Mouse (Mus musculus) retina, postnatal 7 days (tissue): ENCODE data around the gene Slc9c1.
"Not testable (repeated sequence)": the region's sequence is repeated elsewhere in the genome, so short reads cannot be mapped to it uniquely, and the experiment has no call there.

Experiments
- DNase-seq: peaks from one replicate; pipeline ENCODE4 v3.0.0-alpha.2; 2012; ENCODE audit warnings: low read depth, low spot score

Slc9c1 gene

DNA sequence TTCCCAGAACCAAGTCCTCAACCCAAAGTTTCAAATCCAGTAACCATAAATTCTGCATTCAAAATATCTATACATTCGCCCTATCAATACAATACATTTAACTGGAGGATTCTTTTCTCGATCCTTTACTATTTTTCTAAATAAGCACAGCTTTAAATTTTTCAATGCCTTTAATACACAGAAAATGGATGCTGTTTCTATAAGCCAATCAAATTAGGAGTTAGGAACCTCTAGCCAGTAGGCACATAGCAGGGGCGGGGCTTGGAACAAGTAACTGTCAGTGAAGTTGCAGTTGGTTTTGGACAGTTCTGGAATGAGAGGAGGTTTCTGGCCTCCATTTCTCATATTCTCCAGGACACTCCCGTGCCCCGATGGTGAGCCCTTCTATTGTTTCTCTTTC, at the start of gene Slc9c1:
Slc9c1 (plus strand) TSS at position 301 of the 400 bp plus-strand sequence.
- DNase-seq: no peak

DNA sequence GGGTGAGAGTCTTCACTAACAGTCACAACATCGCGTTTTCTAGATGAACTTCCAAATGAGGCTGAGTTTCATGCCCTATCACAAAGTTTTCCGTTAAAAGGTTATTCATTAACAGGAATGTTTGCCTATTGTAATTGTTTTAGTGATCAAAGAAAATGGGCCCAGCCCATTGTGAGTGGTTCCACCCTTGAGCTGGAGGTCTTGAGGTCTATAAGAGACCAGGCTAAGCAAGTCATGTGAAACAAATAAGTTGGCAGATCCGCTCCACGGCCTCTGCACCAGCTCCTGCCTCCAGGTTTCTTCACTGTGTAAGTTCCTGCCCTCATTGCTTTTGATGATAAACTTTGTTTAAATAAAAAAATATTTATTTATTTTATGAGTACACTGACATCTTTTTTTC, 42.2 kb upstream of the Slc9c1 start, which contains the start of gene Gm609:
Gm609 (minus strand) TSS at position 43 of the 400 bp plus-strand sequence.
- no peak for DNase-seq

DNA sequence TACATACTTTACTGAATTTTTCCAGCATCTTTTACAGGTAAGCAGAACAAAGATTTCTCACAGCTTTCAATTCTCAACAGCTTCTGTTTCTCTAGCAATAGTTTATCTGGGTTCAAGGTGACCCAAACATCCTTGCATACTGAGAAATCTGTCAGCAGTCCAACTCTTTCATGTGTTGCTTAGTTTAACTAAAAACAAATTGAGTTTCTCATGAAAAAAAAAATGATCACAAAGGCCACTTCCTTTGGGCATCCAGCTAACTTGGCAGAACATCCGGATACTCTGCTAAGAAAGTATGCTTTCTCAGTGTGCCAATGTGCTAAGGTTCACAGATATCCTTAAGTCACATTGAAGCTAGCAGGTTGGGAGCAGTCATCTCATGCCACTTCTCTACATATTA, 39.8 kb upstream of the Slc9c1 start:
- no peak for DNase-seq

DNA sequence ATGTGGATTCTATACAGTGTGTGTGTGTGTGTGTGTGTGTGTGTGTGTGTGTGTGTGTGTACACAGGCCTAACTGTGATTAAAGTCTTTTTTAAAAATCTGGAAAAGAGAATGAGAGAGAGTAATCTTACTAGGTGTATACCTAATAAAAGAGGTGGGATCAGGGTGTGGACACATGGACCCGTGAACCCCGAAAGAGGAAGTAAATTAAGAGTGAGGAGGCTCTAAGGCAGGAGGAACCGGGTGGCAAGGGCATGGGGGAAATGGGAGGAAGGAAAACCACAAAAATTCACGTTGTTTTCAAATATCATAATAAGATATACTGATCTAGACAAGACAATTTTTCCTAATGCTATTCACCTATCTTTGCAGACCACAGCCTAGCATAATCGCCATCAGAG, 9.6 kb upstream of the Slc9c1 start:
- DNase-seq: no peak

DNA sequence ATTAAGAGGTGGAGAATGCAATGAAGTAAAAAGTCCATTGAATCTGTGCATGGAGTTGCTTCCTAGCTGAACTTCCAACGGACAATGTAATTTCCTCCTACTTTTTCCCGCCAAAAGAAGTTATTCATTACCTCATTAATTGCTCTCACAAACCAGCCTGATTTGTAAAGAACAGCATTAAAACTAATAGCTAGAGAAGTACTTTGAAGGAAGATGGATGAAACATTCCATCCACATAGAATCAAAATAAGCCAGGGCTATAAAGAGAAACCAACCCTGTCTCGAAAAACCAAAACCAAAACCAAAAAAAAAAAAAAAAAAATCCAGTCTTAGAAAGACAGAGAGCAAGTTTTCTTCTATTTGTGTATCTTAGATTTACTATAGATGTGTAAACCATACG, 3.2 kb upstream of the Slc9c1 start, which contains the start of gene Gm17783:
Gm17783 (minus strand) TSS at position 101 of the 400 bp plus-strand sequence.
- no peak for DNase-seq

DNA sequence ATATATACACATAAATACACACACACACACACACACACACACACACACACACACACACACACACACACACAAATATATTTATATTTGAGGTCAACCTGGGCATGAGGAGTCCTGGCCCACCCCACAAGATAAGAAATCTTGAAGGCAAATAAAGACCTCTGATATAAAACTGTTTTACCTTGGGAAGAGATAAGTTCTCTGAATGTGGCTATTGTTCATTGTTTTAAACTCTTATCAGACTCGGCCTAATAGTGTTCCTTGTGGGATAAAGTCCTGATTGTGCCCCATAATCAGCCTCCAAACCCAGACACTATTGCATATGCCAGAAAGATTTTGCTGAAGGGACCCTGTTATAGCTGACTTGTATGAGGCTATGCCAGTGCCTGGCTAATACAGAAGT, 3.2 kb downstream of the Slc9c1 start:
- not testable (repeated sequence) for DNase-seq

DNA sequence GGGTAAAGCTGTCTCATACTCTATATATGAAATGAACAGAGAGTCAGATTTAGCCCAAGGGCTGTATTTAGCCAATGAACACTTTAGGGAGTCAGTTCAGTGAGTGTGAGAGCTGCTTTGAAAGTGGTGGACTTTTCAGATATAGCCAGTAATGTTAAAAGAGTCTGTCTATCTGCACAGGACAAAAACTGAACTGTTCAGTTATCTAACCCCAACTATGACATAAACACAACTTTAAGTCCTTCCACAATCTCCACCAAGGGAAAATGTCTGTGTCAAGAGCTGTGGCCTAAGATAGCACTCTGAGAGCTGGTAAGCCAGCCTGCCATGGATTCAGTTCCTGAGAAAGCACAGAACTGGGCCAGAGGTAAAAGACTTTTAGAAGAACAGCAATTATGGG, 7.0 kb downstream of the Slc9c1 start:
- DNase-seq: no peak

DNA sequence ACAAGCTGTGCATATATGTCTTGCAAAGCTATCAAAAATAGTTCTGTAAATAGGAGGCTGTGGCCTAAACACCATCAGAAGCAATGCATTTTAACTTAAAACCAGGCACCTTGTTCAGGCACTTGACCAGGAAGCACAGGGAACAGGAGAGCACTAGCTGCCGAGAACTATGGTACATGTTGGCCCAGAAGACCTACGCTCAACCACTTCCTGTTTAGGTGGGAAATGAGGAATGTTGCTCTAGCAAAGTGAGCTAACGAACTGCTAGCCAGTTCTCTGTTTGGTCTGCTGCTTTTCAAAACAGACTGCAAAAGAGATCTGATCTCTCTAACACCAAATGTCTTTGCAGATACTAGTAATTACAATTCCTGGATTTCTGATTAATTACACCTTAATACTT, 9.2 kb downstream of the Slc9c1 start:
- no peak for DNase-seq

DNA sequence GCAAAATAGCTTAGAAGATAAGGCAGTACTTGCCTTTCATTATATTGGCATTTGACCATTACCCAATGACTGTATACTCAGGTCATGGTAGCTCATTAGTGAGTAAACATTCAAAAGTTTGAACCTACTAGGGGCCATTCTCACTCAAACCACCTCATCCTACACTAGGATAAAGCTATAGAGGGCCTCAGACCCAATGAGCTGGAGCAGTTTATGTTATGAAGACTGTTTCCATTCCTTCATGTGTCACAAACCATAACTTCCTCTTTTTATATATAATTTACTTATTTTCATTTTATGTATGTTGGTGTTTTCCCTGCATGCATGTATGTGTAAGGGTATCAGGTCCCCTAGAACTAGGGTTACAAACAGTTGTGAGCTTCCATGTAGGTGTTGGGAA, 12.9 kb downstream of the Slc9c1 start:
- no peak for DNase-seq

DNA sequence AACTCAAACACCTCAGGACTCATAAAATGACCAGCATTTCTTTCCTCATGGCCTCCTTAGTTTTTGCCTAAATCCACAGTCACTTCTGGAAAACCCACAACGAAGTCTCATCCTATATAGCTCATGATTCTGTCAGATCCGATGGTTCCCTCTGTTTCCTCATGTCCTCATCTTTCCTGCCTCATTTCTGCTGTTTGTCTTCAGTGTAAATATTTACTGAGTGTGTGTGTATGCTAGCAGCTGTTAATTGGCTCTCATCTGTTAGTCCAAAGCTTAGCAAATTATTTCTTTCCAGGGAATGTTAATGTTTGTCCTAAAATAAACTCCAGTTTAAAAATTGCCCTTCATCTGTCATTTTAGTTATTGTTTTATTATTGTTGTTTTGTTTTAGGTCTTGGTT, 16.5 kb downstream of the Slc9c1 start:
- DNase-seq: no peak

DNA sequence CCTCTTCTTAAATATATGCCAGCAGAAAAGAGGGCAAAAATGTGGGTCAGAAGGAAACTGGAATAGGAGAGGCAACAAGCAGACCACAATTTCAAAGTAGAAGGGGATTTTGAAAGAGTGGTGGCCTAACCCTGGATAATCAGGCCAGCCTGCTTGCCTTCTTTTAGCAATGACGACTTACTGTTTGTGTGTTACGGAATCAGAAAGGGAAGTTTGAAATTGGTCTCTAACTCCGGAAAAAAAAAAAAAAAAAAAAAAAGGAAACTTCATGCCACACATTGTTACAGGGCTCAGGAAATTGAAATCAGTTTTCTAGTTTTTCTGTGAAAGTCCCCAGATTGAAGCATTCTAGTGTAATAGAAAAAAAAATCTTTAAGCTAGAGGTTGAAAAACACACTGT, 26.6 kb downstream of the Slc9c1 start:
- no peak for DNase-seq

DNA sequence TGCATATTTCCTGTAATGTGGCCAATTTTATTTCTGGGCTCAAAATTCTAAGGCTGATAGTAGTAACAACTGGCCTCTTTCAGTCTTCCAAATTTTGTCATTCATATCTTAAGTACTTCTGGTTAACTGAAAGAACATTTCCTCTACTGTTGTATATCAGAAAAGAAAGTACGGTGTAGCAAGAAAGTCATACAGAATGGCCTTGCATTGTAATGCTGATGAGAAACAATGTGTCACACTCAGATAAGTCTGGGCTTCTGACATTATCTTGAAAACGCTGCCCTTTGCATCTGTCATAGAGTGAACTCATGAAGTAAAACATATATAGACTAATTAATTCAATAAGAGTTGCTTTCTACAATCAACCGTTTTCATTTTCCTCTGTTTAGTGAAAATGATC, 37.2 kb downstream of the Slc9c1 start:
- no peak for DNase-seq

DNA sequence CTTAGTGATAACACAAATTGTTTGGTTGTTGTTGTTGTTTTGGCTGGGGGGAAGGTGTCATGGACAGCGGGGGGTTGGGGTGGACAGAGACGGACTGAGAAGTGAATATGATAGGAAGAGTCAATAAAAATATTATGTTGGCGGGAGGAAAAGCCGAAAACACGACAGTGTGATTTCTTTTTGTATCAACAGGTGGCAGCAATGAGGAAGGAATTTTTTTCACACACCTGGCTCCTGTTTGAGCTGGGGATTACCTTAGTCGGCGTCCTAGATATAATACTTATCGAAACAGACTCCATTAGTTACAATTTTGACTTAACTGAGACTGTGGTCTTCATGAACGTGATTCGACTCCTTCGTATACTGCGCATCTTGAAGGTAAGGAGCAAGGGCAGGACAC, 44.8 kb downstream of the Slc9c1 start:
- DNase-seq: no peak

DNA sequence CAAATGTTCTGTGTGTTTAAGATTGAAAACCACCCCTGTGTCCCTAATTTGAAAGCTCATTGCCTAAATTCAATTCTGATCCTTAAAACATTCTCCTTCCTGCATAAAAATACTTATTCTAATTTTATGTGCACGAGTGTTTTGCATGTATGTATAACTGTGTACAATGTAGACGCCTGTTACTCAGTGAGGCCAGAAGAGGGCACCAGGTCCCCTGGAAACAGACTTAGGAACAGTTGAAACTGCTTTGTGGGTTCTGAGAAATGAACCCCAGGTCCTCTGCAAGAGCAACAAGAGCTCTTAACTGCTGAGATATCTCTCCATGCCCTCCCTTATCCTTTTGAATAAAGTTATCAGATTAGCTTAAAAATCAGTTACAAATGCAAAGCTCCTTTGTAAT, 47.4 kb downstream of the Slc9c1 start:
- DNase-seq: no peak

DNA sequence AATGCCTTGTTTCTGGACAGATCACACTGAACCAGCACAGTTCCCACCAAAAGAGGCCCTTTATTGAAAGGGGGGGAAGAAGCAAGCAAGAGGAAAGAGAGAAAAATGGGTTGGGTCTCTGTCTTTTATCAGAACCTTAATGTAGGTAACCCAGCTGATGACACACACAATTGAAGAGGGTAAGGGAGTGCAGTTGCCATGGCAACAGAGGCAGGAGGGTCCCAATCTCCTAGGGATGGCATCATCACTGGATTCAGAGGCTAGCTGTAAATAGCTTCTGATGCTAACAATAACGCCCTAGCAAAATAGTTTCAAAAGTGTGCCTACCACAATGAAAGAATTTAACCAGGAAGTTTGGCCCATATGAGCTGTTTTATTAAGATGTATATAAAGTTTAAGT, 58.5 kb downstream of the Slc9c1 start:
- no peak for DNase-seq

DNA sequence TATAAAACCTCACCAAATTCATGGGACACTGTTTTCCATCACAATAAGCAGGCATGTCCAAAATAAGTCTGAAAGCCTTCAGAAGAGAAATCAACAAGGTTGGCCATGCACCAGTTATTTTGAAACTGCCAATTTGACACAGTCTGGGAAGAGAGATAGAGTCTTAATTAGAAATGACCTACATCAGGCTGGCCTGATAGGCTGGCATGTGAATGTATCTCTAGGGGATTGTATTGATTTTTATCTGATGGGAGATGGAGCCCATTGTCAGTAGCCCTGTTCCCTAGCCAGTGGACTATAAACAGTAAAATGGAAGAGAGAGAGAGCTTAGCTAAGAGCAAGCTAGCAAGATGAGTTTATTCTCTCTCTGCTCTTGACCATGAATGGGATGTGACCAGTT, 60.4 kb downstream of the Slc9c1 start:
- DNase-seq: no peak

DNA sequence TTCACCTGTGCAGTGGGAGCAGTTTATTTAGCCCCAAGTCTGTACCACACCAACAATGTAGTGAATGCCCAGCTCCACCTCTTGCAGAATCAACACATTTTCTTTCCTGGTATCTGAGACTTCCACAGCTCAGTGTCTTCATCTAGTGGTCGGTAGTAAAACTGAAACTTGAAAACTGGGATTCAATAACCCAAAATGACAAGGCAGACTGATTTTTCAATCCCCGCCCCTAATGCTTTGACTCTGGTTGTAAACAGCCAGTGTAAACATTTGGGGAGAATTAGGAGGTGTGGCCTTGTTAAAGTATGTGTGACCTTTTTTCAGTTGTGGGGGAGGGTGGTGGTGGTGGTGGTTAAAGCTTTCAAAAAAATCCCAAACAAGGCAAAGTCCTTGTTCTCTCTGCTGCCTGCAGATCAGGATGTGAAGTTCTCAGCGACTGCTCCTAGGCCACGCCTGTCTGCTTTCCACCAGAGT, 73.4 kb downstream of the Slc9c1 start:
- no peak for DNase-seq

DNA sequence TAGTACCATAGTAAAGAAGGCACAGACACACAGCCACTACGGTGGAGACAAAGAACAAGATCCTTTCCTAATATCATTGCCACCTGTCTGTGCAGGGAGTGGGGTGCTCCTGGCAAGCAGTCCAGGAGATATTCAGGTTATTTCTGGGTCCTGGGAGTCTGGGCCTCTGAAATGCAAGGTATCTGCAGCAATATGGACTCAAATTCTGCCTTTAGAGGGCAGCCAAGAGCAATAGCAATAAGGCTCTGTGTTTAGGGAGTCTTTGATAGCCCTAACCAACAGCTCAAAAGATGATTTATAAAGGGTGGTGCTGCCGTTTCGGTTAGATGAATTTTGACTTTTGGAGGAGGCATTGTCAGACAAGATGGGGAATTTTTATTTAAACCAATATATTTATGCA, 74.2 kb downstream of the Slc9c1 start:
- no peak for DNase-seq

DNA sequence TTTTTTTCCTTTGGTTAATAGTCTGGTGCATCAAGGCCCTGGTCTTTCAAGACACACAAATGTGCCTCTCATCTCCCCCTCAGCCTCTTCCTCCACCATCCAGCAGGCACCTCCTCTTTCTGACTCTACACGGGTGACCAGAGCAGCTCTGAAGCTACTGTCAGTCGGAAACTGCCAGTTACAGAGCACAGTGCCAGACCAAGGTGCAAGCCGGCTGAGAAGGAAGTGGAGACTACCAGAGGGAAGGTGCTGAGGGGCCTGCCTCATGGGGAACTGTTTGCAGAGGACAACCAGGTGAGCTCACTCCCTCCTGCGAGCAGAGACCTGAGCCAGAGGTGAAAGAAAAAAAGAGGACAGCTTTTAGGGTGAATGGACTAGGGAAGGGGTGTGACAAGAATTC, 75.2 kb downstream of the Slc9c1 start, which contains the start of gene Gcsam:
Gcsam (plus strand) TSS at position 114 of the 400 bp plus-strand sequence.
- DNase-seq: no peak

DNA sequence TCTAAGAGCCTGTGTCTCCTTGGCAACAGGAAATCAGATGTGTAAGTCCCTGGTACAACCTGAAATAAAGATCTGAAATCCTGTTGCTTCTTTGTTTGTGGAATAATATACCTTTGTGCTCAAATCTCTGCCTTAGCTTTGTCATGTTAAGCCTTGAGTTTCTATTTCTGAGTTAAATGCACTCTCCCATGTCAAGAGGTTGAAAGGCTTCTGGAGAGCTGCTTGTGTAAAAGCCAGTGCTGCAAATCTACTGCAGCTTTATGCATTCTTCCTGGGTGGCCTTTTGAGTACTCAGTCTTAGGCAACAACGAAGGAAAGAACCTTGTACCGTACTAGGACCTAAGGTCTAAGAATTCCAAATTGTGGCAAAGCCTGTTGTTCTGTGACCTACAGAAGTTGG, 78.1 kb downstream of the Slc9c1 start:
- no peak for DNase-seq

DNA sequence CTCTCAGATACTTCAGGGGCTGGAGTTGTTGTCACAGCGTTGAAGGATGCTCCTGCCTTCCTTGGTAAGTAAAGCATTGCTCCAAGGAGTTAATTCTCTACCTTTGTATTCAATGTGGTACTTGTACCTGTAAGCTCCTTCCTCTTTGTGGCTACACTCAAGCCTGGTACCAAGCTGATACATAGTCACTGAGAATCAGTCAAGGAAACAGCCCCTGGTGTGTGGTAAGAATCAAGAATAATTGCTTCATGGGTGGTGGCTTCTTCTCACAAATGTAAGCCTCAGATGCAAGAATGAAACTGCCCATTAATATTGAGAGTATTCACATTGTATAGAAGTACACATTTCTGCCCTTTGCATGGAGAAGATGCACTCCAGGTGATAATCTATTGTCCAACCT, 80.8 kb downstream of the Slc9c1 start:
- DNase-seq: no peak

DNA sequence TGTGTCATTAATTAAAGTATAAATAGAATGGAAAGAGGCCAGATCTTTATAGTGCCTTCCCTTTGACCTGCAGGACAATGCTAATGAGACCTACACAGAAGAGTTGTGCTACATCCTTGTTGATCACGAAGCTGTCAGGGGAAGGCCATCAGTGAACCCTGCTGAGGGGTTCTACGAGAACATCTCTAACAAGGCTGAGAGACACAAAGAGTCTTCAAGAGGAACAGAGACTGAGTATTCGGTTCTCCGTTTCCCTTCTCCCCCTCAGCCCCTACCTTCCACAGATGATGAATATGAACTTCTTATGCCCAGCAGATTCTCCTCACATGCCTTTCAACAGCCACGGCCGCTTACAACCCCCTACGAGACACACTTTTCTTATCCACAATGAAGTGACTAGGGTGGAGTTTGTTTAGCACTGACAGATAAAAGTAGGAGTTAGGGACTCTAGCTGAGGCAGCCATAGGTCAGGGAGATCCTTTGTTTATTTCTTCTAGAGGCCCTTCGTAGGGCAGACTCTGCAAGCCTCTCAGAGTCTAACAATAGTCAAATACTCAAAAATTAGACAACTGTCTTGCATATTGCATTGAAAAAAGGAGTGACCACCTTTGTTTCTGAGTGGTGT, 84.8 kb downstream of the Slc9c1 start:
- no peak for DNase-seq

DNA sequence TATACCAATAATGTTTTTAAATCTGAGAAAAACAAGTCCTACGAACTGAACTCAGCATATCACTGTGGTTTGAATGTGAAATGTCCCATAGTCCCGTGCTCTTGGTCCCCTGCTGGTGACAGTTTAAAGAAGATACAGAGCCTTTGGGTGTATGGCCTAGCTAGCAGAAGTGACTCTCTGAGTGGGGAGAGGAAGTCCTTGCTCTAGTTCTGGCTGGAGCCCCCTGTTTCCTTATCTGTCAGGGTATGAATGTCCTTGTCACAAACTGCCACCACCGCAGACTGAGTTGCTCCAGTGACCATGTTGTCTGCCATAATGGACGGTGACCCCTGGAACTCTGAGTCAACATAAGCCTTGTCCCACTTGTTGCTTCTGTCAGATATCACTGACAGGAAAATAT, 88.1 kb downstream of the Slc9c1 start:
- no peak for DNase-seq

DNA sequence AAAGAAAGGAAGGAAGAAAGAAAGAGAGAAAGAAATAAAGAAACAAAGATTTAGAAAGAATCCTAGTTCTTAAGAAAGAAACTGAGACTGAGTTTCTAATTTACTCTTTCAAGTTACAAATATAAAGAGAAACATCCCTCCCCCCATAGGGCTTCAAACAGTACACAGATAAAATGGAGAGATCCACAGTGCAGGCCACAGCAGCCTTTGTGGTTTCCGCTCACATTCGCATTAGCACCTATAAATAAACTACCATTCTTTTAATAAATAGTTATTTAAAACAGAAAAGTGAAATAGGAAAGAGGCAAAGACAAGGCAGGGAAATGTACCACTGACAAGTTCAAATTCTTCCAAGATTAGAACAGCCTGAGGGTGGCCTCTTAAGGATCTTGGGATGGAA, 89.7 kb downstream of the Slc9c1 start:
- no peak for DNase-seq
